Mouse (Mus musculus) heart, adult 2 months (tissue): ENCODE measurements around the gene Zic4.

ENCODE experiments used
- CTCF ChIP-seq: fragments of 200-600 bp; IDR thresholded peaks from 2 replicates; pipeline ENCODE4 v1.8.1; 2022; ENCODE audit warnings: antibody characterized with exemption, mild to moderate bottlenecking, moderate library complexity
- POLR2A ChIP-seq: fragments of 200-500 bp; IDR thresholded peaks from 2 replicates; pipeline ENCODE4 v1.6.1; 2011; ENCODE audit warnings: mild to moderate bottlenecking, low read depth, low read length, control low read depth; ENCODE audit not compliant: insufficient read depth

- no peak for TF ChIP-seq CTCF
- no peak for TF ChIP-seq POLR2A
Measured at GRCm38 (mm10) chr9:91370191-91370708, 8.0 kb downstream of the Zic4 start.
